Mouse (Mus musculus) stomach, embryonic 14.5 days (tissue): ENCODE data around the gene Camkv. TPM values are rescaled to one million over a fixed set of nuclear protein-coding genes. Genes with fewer than 3 reads are reported as not detected.

Source experiments
- ATAC-seq: fragments of 200-750 bp; cut with Nextera tagmentation; 2 replicates; pipeline ENCODE4 v1.8.0; 2017; ENCODE audit warnings: low read depth, moderate TSS enrichment; ENCODE audit not compliant: insufficient number of reproducible peaks, insufficient read depth, low FRiP score
- H3K27ac ChIP-seq: fragments of 300-500 bp; sonication (generic); 2 replicates; pipeline ENCODE4 v1.5.1; 2014; ENCODE audit warnings: mild to moderate bottlenecking, low read length, moderate library complexity, mixed read lengths
- H3K27me3 ChIP-seq: fragments of 300-500 bp; sonication (generic); 2 replicates; pipeline ENCODE4 v1.6.1; 2014; ENCODE audit warnings: low read length, control low read depth, mixed read lengths; ENCODE audit not compliant: control insufficient read depth, insufficient read depth
- H3K36me3 ChIP-seq: fragments of 300-500 bp; sonication (generic); 2 replicates; pipeline ENCODE4 v1.6.1; 2014; ENCODE audit warnings: mild to moderate bottlenecking, control low read depth, low read length, moderate library complexity, mixed read lengths; ENCODE audit not compliant: control insufficient read depth, insufficient read depth
- H3K4me1 ChIP-seq: fragments of 300-500 bp; sonication (generic); 2 replicates; pipeline ENCODE4 v1.6.1; 2014; ENCODE audit warnings: low read length, control low read depth, mixed read lengths; ENCODE audit not compliant: control insufficient read depth, insufficient read depth
- H3K4me2 ChIP-seq: fragments of 300-500 bp; sonication (generic); replicated peaks from 2 replicates; pipeline ENCODE4 v1.6.1; 2014; ENCODE audit warnings: low read depth, low read length, control low read depth
- H3K4me3 ChIP-seq: fragments of 300-500 bp; sonication (generic); 2 replicates; pipeline ENCODE4 v1.5.1; 2014; ENCODE audit warnings: low read depth, low read length, control low read depth
- H3K9ac ChIP-seq: fragments of 300-500 bp; sonication (generic); replicated peaks from 2 replicates; pipeline ENCODE4 v1.6.1; 2014; ENCODE audit warnings: low read depth, mild to moderate bottlenecking, control low read depth, low read length, moderate library complexity, mixed read lengths
- H3K9me3 ChIP-seq: fragments of 300-500 bp; sonication (generic); 2 replicates; pipeline ENCODE4 v1.6.1; 2016; ENCODE audit warnings: low read depth, low read length, control low read depth; ENCODE audit not compliant: control insufficient read depth
- WGBS: fragments of 180-500 bp; shearing (Covaris S2); extraction: QIAGEN DNeasy Blood & Tissue Kit; methylation state at CpG from one replicate; pipeline ENCODE4 v1.1.7; 2014; 5-methylcytosine and 5-hydroxymethylcytosine counted together
- polyA plus RNA-seq: library from polyadenylated mRNA; unstranded; fragments of >200 nt; fragmentation: Nextera tagmentation; extraction: Ambion mirVana; gene quantifications from 2 replicates; pipeline ENCODE4 v1.2.1, GENCODE M21; 2014

Gene Camkv
- polyA plus RNA-seq, 1 experiment from 2014 or later = 1.6 TPM

- Histone ChIP-seq H3K4me3 (peak overlapping the region; percentile 45), H3K4me2 (peak overlapping the region; percentile 88), H3K4me1 (peaks cover 35% of the 10 kb centered on the region), H3K36me3 (no peaks in the 10 kb centered on the region; the same call in 1 of the 2 replicates), H3K9ac (peak overlapping the region; percentile 59), H3K27ac (peak overlapping the region; percentile 100), H3K9me3 (no peaks in the 10 kb centered on the region), H3K27me3 (no peaks in the 10 kb centered on the region)
- no peak for ATAC-seq
- WGBS = 45% methylated on average over 19 of the region's 19 CpGs
These were observed 48.7 kb downstream of the Camkv start for GRCm38 (mm10) chr9:107984052-107984753.

GRCm38 (mm10) chr9:107984754-107985055, 49.2 kb downstream of the Camkv start:
- Histone ChIP-seq H3K4me1 (peaks cover 35% of the 10 kb centered on the region), H3K4me3 (peak overlapping the region; percentile 45), H3K27me3 (no peaks in the 10 kb centered on the region), H3K27ac (peak overlapping the region; percentile 100), H3K9ac (peak overlapping the region; percentile 59), H3K36me3 (no peaks in the 10 kb centered on the region; the same call in 1 of the 2 replicates), H3K4me2 (peak overlapping the region; percentile 88), H3K9me3 (no peaks in the 10 kb centered on the region)
- 46% methylated on average over 9 of the region's 9 CpGs for WGBS
- no peak for ATAC-seq

- Histone ChIP-seq H3K27ac (peak within 1 kb of the TSS; percentile 100), H3K4me1 (peaks cover 35% of the 10 kb centered on the region), H3K4me3 (peak within 1 kb of the TSS; percentile 45), H3K36me3 (no peaks in the 10 kb centered on the region; the same call in 1 of the 2 replicates), H3K9me3 (no peaks in the 10 kb centered on the region), H3K4me2 (peak within 1 kb of the TSS; percentile 88), H3K27me3 (no peaks in the 10 kb centered on the region), H3K9ac (peak within 1 kb of the TSS; percentile 59)
- WGBS = under 1% methylated on average over 56 of the region's 58 CpGs
- ATAC-seq = peak; percentile 59
These were observed 50.0 kb downstream of the Camkv start, which contains the start of gene Inka1 for GRCm38 (mm10) chr9:107985131-107986119. Gene Inka1 (minus strand): TSS chr9:107985879.

GRCm38 (mm10) chr9:107986376-107986775, 50.9 kb downstream of the Camkv start:
- H3K4me2 ChIP-seq = peak overlapping the region; percentile 88
- 2% methylated on average over 18 of the region's 18 CpGs for WGBS
- no peak overlapping the region for H3K9ac ChIP-seq
- peak overlapping the region; percentile 45 for H3K4me3 ChIP-seq
- no peaks in the 10 kb centered on the region; the same call in 1 of the 2 replicates for H3K36me3 ChIP-seq
- peak overlapping the region; percentile 100 for H3K27ac ChIP-seq
- H3K27me3 ChIP-seq = no peaks in the 10 kb centered on the region
- ATAC-seq = peak; percentile 16; the same call in 1 of the 2 replicates
- H3K4me1 ChIP-seq = peaks cover 26% of the 10 kb centered on the region
- no peaks in the 10 kb centered on the region for H3K9me3 ChIP-seq

GRCm38 (mm10) chr9:107987950-107988349, 52.5 kb downstream of the Camkv start:
- H3K36me3 ChIP-seq = no peaks in the 10 kb centered on the region; the same call in 1 of the 2 replicates
- no peak overlapping the region for H3K9ac ChIP-seq
- no peak overlapping the region for H3K4me3 ChIP-seq
- H3K4me2 ChIP-seq = no peak overlapping the region
- peaks cover 15% of the 10 kb centered on the region; the same call in 1 of the 2 replicates for H3K4me1 ChIP-seq
- 81% methylated on average over 3 of the region's 3 CpGs for WGBS
- no peak overlapping the region for H3K27ac ChIP-seq
- H3K27me3 ChIP-seq = no peaks in the 10 kb centered on the region
- no peaks in the 10 kb centered on the region for H3K9me3 ChIP-seq
- no peak for ATAC-seq

GRCm38 (mm10) chr9:107992197-107992596, 56.7 kb downstream of the Camkv start, which contains the start of gene Cdhr4:
Gene Cdhr4 (plus strand): TSS chr9:107992497.
- WGBS = 69% methylated on average over 2 of the region's 2 CpGs
- Histone ChIP-seq H3K27me3 (no peaks in the 10 kb centered on the region), H3K4me1 (no peaks in the 10 kb centered on the region), H3K36me3 (no peaks in the 10 kb centered on the region), H3K27ac (no peak within 1 kb of the TSS), H3K9me3 (no peaks in the 10 kb centered on the region), H3K4me2 (no peak within 1 kb of the TSS), H3K4me3 (no peak within 1 kb of the TSS), H3K9ac (no peak within 1 kb of the TSS)
- ATAC-seq = no peak

- 88% methylated on average over 11 of the region's 11 CpGs for WGBS
- ATAC-seq = no peak
- no peaks in the 10 kb centered on the region for H3K4me1 ChIP-seq
- H3K9me3 ChIP-seq = no peaks in the 10 kb centered on the region
- H3K4me2 ChIP-seq = no peak overlapping the region
- no peak overlapping the region for H3K4me3 ChIP-seq
- no peaks in the 10 kb centered on the region for H3K27me3 ChIP-seq
- H3K9ac ChIP-seq = no peak overlapping the region
- H3K36me3 ChIP-seq = no peaks in the 10 kb centered on the region
- H3K27ac ChIP-seq = no peak overlapping the region
These were observed 57.5 kb downstream of the Camkv start for GRCm38 (mm10) chr9:107993013-107993412.

GRCm38 (mm10) chr9:107994464-107994863, 59.0 kb downstream of the Camkv start:
- Histone ChIP-seq H3K4me1 (no peaks in the 10 kb centered on the region), H3K4me3 (no peak overlapping the region), H3K27me3 (no peaks in the 10 kb centered on the region), H3K36me3 (no peaks in the 10 kb centered on the region), H3K4me2 (no peak overlapping the region), H3K9me3 (no peaks in the 10 kb centered on the region), H3K27ac (no peak overlapping the region), H3K9ac (no peak overlapping the region)
- WGBS = 51% methylated on average over 2 of the region's 2 CpGs
- no peak for ATAC-seq
